Mouse (Mus musculus): ENCODE measurements around the gene Pnpla1.

GRCm38 (mm10) chr17:28863926-28864325 is 5.7 kb downstream of the Pnpla1 start:
- TF ChIP-seq EP300 (IDR thresholded peaks at IDR 0.05; ENCODE audit: insufficient read depth, low read depth, low read length) (no peak), CTCF (IDR thresholded peaks at IDR 0.05) (no peak)
